Mouse (Mus musculus) liver, adult 2 months (tissue): ENCODE measurements at regions not wholly inside any gene's neighbourhood (a gene's known extent, or its start where the extent isn't known, plus 50 kb on each side); places are given as distances from the start of the nearest gene placed in this dataset.

Source experiments
- DNase-seq: peaks from one replicate; pipeline ENCODE4 v3.0.0-alpha.2; 2011; ENCODE audit warnings: low read depth, low spot score; ENCODE audit errors: extremely low read depth
- H3K27ac ChIP-seq: fragments of 200-500 bp; replicated peaks from 2 replicates; pipeline ENCODE4 v1.5.1; 2012; ENCODE audit warnings: low read depth, mild to moderate bottlenecking, control low read depth, inconsistent platforms, low read length; ENCODE audit not compliant: insufficient read depth
- H3K27me3 ChIP-seq: fragments of 200-500 bp; 2 replicates; pipeline ENCODE4 v1.6.1; 2012; ENCODE audit warnings: mild to moderate bottlenecking, moderate library complexity, low read length, inconsistent platforms; ENCODE audit not compliant: control insufficient read depth, insufficient read depth
- H3K36me3 ChIP-seq: fragments of 200-500 bp; 2 replicates; pipeline ENCODE4 v1.6.1; 2012; ENCODE audit warnings: low read length, inconsistent platforms; ENCODE audit not compliant: control insufficient read depth, insufficient read depth
- H3K4me1 ChIP-seq: fragments of 200-500 bp; 2 replicates; pipeline ENCODE4 v1.6.1; 2011; ENCODE audit warnings: low read length; ENCODE audit not compliant: control insufficient read depth, insufficient read depth
- H3K4me3 ChIP-seq: fragments of 200-500 bp; 2 replicates; pipeline ENCODE4 v1.5.1; 2011; ENCODE audit warnings: low read depth, mild to moderate bottlenecking, control low read depth, low read length, moderate library complexity; ENCODE audit not compliant: insufficient read depth
- H3K79me2 ChIP-seq: fragments of 200-500 bp; 2 replicates; pipeline ENCODE4 v1.6.1; 2012; ENCODE audit warnings: inconsistent platforms, mild to moderate bottlenecking, low read length, moderate library complexity; ENCODE audit not compliant: control insufficient read depth, insufficient read depth
- H3K9ac ChIP-seq: fragments of 200-500 bp; 2 replicates; pipeline ENCODE4 v1.6.1; 2012; ENCODE audit warnings: low read depth, mild to moderate bottlenecking, control low read depth, inconsistent platforms, low read length
- CTCF ChIP-seq: fragments of 200-500 bp; IDR thresholded peaks from 2 replicates; pipeline ENCODE4 v1.5.1; 2011; ENCODE audit warnings: low read depth, low read length, control low read depth
- POLR2A ChIP-seq: fragments of 200-500 bp; IDR thresholded peaks from 2 replicates; pipeline ENCODE4 v1.6.1; 2011; ENCODE audit warnings: low read length, control low read depth; ENCODE audit not compliant: insufficient read depth; ENCODE audit errors: extremely low read depth
- WGBS: fragments of 180-500 bp; shearing (Covaris S2); methylation state at CpG from one replicate; pipeline ENCODE4 v1.1.7; 2018; 5-methylcytosine and 5-hydroxymethylcytosine counted together

- Histone ChIP-seq H3K27ac (no peak overlapping the region), H3K27me3 (no peaks in the 10 kb centered on the region), H3K36me3 (no peaks in the 10 kb centered on the region), H3K4me1 (no peaks in the 10 kb centered on the region), H3K79me2 (no peaks in the 10 kb centered on the region), H3K4me3 (no peak overlapping the region), H3K9ac (no peak overlapping the region)
- 87% methylated on average over 5 of the region's 5 CpGs for WGBS
- DNase-seq: no peak
- no peak for TF ChIP-seq POLR2A
These were observed 107.3 kb upstream of the Arid2 start for GRCm38 (mm10) chr15:96180036-96180435.

- Histone ChIP-seq H3K27ac (no peak overlapping the region), H3K27me3 (no peaks in the 10 kb centered on the region), H3K79me2 (no peaks in the 10 kb centered on the region), H3K9ac (no peak overlapping the region), H3K4me1 (no peaks in the 10 kb centered on the region), H3K4me3 (no peak overlapping the region), H3K36me3 (no peaks in the 10 kb centered on the region)
- WGBS: 85% methylated on average over 8 of the region's 8 CpGs
- DNase-seq: no peak
- TF ChIP-seq POLR2A (no peak), CTCF (no peak)
These were observed 106.3 kb upstream of the Arid2 start for GRCm38 (mm10) chr15:96180977-96181376.

GRCm38 (mm10) chr15:96182313-96182712 is 105.0 kb upstream of the Arid2 start:
- no peak overlapping the region for H3K27ac ChIP-seq
- no peak for DNase-seq
- no peaks in the 10 kb centered on the region for H3K79me2 ChIP-seq
- H3K4me3 ChIP-seq: no peak overlapping the region
- H3K36me3 ChIP-seq: no peaks in the 10 kb centered on the region
- no peak overlapping the region for H3K9ac ChIP-seq
- H3K27me3 ChIP-seq: no peaks in the 10 kb centered on the region
- H3K4me1 ChIP-seq: no peaks in the 10 kb centered on the region
- TF ChIP-seq CTCF (no peak), POLR2A (no peak)
- 84% methylated on average over 5 of the region's 5 CpGs for WGBS

GRCm38 (mm10) chr15:96183069-96183468 is 104.2 kb upstream of the Arid2 start:
- 67% methylated on average over 6 of the region's 6 CpGs for WGBS

GRCm38 (mm10) chr15:96184666-96185065 is 102.7 kb upstream of the Arid2 start:
- 59% methylated on average over 8 of the region's 8 CpGs for WGBS
- TF ChIP-seq CTCF (0 out of 2 replicates have a peak, but pooled peaks have one; percentile 5), POLR2A (no peak)
- no peak for DNase-seq

More at GRCm38 (mm10) chr15:96183069-96183468, 104.2 kb upstream of the Arid2 start:
- Histone ChIP-seq H3K27ac (no peak overlapping the region), H3K27me3 (no peaks in the 10 kb centered on the region), H3K79me2 (no peaks in the 10 kb centered on the region), H3K4me1 (no peaks in the 10 kb centered on the region), H3K36me3 (no peaks in the 10 kb centered on the region), H3K4me3 (no peak overlapping the region), H3K9ac (no peak overlapping the region)
- TF ChIP-seq POLR2A: no peak
- no peak for TF ChIP-seq CTCF
- DNase-seq: no peak

DNA sequence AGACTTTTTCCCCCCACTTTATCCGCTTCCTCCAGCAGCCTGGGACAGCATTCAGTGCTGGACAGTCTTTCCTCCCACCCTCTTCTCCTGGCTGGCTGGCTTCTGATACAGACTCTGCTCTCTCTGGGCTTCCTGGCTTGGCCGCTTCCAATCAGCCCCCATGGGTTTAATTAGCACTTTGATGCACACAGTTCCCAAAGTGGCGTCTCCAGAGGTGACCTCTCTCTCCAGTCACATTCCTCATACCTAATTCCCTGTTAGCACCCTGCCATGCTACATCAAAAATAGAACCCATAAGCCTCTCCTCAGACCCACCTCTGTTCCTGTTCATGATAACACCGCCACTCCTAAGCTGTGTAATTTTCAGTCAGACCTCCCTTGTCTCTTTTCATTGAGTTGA is 101.9 kb upstream of the Arid2 start:
- Histone ChIP-seq H3K4me3 (no peak overlapping the region), H3K27me3 (no peaks in the 10 kb centered on the region), H3K27ac (no peak overlapping the region), H3K4me1 (no peaks in the 10 kb centered on the region), H3K9ac (no peak overlapping the region), H3K79me2 (no peaks in the 10 kb centered on the region), H3K36me3 (no peaks in the 10 kb centered on the region)
- TF ChIP-seq POLR2A (no peak), CTCF (no peak)
- DNase-seq: no peak
- 65% methylated on average over 4 of the region's 4 CpGs for whole genome bisulfite sequencing

More at GRCm38 (mm10) chr15:96184666-96185065, 102.7 kb upstream of the Arid2 start:
- Histone ChIP-seq H3K4me3 (no peak overlapping the region), H3K36me3 (no peaks in the 10 kb centered on the region), H3K79me2 (no peaks in the 10 kb centered on the region), H3K27ac (no peak overlapping the region), H3K27me3 (no peaks in the 10 kb centered on the region), H3K9ac (no peak overlapping the region), H3K4me1 (no peaks in the 10 kb centered on the region)
